Mouse (Mus musculus): Measurements from ENCODE around the gene Ppm1h. TPM values are rescaled to one million over a fixed set of nuclear protein-coding genes. Genes with fewer than 3 reads are reported as not detected.

Ppm1h gene
- polyA plus RNA-seq, 1 experiment = 0.13 TPM

- TF ChIP-seq POLR2A (IDR thresholded peaks at IDR 0.05; ENCODE audit: insufficient read length, low read depth) (no peak), MYOG (IDR thresholded peaks at IDR 0.05; ENCODE audit: control insufficient read depth in 1 of 3, insufficient read depth in 1 of 3, insufficient read length in 2 of 3, low read depth in 2 of 3) (no peak), POLR2AphosphoS2 (IDR thresholded peaks at IDR 0.05; ENCODE audit: insufficient read length, low read depth) (no peak), MAX (IDR thresholded peaks at IDR 0.05; ENCODE audit: low read depth) (no peak), TCF3 (IDR thresholded peaks at IDR 0.05; ENCODE audit: insufficient read length, low read depth) (no peak), REST (IDR thresholded peaks at IDR 0.05; ENCODE audit: insufficient read depth, insufficient read length) (no peak), TCF12 (IDR thresholded peaks at IDR 0.05; ENCODE audit: insufficient read depth, poor library complexity, severe bottlenecking) (no peak), CEBPB (IDR thresholded peaks at IDR 0.05; ENCODE audit: insufficient read depth, poor library complexity, severe bottlenecking) (no peak), USF1 (IDR thresholded peaks at IDR 0.05; ENCODE audit: low read depth) (no peak), SRF (IDR thresholded peaks at IDR 0.05; ENCODE audit: control insufficient read depth, insufficient read length, low read depth) (no peak), E2F4 (IDR thresholded peaks at IDR 0.05; ENCODE audit: insufficient read depth) (no peak), MYOD1 (IDR thresholded peaks at IDR 0.05; ENCODE audit: control insufficient read depth in 1 of 3, insufficient read length in 2 of 3, low read depth in 2 of 3) (no peak)
- Histone ChIP-seq H3K79me2 (ENCODE audit: control insufficient read depth, insufficient read depth) (no peaks in the 10 kb centered on the region), H3K36me3 (ENCODE audit: control insufficient read depth, insufficient read depth) (no peaks in the 10 kb centered on the region), H3ac (ENCODE audit: control insufficient read depth, insufficient read length) (no peak overlapping the region), H3K27me3 (ENCODE audit: control insufficient read depth, insufficient read depth, insufficient read length) (peaks cover 11% of the 10 kb centered on the region), H3K4me2 (ENCODE audit: low read depth) (no peak overlapping the region), H3K4me3 (no peak overlapping the region)
These were observed 81.2 kb downstream of the Ppm1h start for GRCm38 (mm10) chr10:122759729-122760128.

DNA sequence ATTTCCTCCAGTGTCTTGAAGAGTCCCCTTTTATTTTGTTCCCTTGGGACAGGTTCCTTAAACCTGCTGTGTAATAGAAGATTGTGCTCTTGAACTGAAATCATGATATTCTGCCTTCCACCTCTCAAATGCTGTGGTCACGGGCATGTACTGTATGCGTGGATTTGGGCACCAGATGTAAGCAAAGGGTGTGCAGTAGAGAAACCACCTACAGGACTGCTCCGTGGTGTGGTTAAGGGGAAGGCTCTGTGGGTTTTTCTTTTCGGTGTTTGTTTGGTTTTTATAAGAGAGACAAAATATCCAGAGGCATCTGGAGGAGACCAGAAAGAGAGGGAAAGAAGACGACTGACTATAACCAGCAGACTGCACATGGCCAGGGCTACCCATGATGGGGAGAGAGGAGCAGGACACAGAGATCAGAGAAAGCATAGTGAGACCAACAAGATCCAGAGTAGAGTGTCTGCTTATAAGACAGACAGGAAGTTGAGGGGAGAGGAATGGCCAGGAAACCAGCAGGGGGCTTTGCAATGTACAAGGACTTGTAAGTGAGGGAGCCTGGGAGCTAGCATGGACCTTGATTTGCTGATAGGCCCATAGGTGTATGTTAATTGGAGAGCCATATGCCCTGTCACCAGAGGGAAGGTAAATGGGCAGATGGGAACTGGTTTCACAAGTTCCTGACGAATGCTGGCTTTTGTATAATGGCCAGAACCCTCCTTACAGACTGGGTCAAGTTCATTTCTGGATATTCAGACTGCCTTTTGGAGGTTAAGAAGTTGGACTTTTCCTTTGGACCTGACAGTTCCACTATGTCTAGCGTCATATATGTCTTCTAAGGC, 82.1 kb downstream of the Ppm1h start:
- Histone ChIP-seq H3K4me2 (ENCODE audit: low read depth) (no peak overlapping the region), H3ac (ENCODE audit: control insufficient read depth, insufficient read length) (no peak overlapping the region), H3K36me3 (ENCODE audit: control insufficient read depth, insufficient read depth) (no peaks in the 10 kb centered on the region), H3K4me3 (no peak overlapping the region), H3K79me2 (ENCODE audit: control insufficient read depth, insufficient read depth) (no peaks in the 10 kb centered on the region), H3K27me3 (ENCODE audit: control insufficient read depth, insufficient read depth, insufficient read length) (peaks cover 13% of the 10 kb centered on the region)
- TF ChIP-seq TCF12 (IDR thresholded peaks at IDR 0.05; ENCODE audit: insufficient read depth, poor library complexity, severe bottlenecking) (no peak), POLR2A (IDR thresholded peaks at IDR 0.05; ENCODE audit: insufficient read length, low read depth) (no peak), POLR2AphosphoS2 (IDR thresholded peaks at IDR 0.05; ENCODE audit: insufficient read length, low read depth) (no peak), SRF (IDR thresholded peaks at IDR 0.05; ENCODE audit: control insufficient read depth, insufficient read length, low read depth) (no peak), REST (IDR thresholded peaks at IDR 0.05; ENCODE audit: insufficient read depth, insufficient read length) (no peak), CEBPB (IDR thresholded peaks at IDR 0.05; ENCODE audit: insufficient read depth, poor library complexity, severe bottlenecking) (no peak), MYOG (IDR thresholded peaks at IDR 0.05; ENCODE audit: control insufficient read depth in 1 of 3, insufficient read depth in 1 of 3, insufficient read length in 2 of 3, low read depth in 2 of 3) (no peak), USF1 (IDR thresholded peaks at IDR 0.05; ENCODE audit: low read depth) (no peak), TCF3 (IDR thresholded peaks at IDR 0.05; ENCODE audit: insufficient read length, low read depth) (no peak), E2F4 (IDR thresholded peaks at IDR 0.05; ENCODE audit: insufficient read depth) (no peak), MYOD1 (IDR thresholded peaks at IDR 0.05; ENCODE audit: control insufficient read depth in 1 of 3, insufficient read length in 2 of 3, low read depth in 2 of 3) (no peak), MAX (IDR thresholded peaks at IDR 0.05; ENCODE audit: low read depth) (no peak)

- Histone ChIP-seq H3K4me2 (ENCODE audit: low read depth) (no peak overlapping the region), H3K36me3 (ENCODE audit: control insufficient read depth, insufficient read depth) (no peaks in the 10 kb centered on the region), H3ac (ENCODE audit: control insufficient read depth, insufficient read length) (no peak overlapping the region), H3K4me3 (no peak overlapping the region), H3K79me2 (ENCODE audit: control insufficient read depth, insufficient read depth) (no peaks in the 10 kb centered on the region), H3K27me3 (ENCODE audit: control insufficient read depth, insufficient read depth, insufficient read length) (peaks cover 11% of the 10 kb centered on the region)
- TF ChIP-seq REST (IDR thresholded peaks at IDR 0.05; ENCODE audit: insufficient read depth, insufficient read length) = no peak
- TF ChIP-seq E2F4 (IDR thresholded peaks at IDR 0.05; ENCODE audit: insufficient read depth) = no peak
- no peak for TF ChIP-seq TCF3 (IDR thresholded peaks at IDR 0.05; ENCODE audit: insufficient read length, low read depth)
- TF ChIP-seq POLR2A (IDR thresholded peaks at IDR 0.05; ENCODE audit: insufficient read length, low read depth) = no peak
- TF ChIP-seq USF1 (IDR thresholded peaks at IDR 0.05; ENCODE audit: low read depth) = no peak
- no peak for TF ChIP-seq SRF (IDR thresholded peaks at IDR 0.05; ENCODE audit: control insufficient read depth, insufficient read length, low read depth)
- no peak for TF ChIP-seq CEBPB (IDR thresholded peaks at IDR 0.05; ENCODE audit: insufficient read depth, poor library complexity, severe bottlenecking)
- TF ChIP-seq MYOD1 (IDR thresholded peaks at IDR 0.05; ENCODE audit: control insufficient read depth in 1 of 3, insufficient read length in 2 of 3, low read depth in 2 of 3) = no peak
- TF ChIP-seq MYOG (IDR thresholded peaks at IDR 0.05; ENCODE audit: control insufficient read depth in 1 of 3, insufficient read depth in 1 of 3, insufficient read length in 2 of 3, low read depth in 2 of 3) = no peak
- TF ChIP-seq MAX (IDR thresholded peaks at IDR 0.05; ENCODE audit: low read depth) = no peak
- no peak for TF ChIP-seq POLR2AphosphoS2 (IDR thresholded peaks at IDR 0.05; ENCODE audit: insufficient read length, low read depth)
These were observed 84.4 kb downstream of the Ppm1h start for GRCm38 (mm10) chr10:122762772-122763511.

- Histone ChIP-seq H3ac (ENCODE audit: control insufficient read depth, insufficient read length) (no peak overlapping the region), H3K4me2 (ENCODE audit: low read depth) (no peak overlapping the region), H3K27me3 (ENCODE audit: control insufficient read depth, insufficient read depth, insufficient read length) (peaks cover 6% of the 10 kb centered on the region), H3K36me3 (ENCODE audit: control insufficient read depth, insufficient read depth) (no peaks in the 10 kb centered on the region), H3K4me3 (no peak overlapping the region), H3K79me2 (ENCODE audit: control insufficient read depth, insufficient read depth) (no peaks in the 10 kb centered on the region)
- no peak for TF ChIP-seq MYOD1 (IDR thresholded peaks at IDR 0.05; ENCODE audit: control insufficient read depth in 1 of 3, insufficient read length in 2 of 3, low read depth in 2 of 3)
- no peak for TF ChIP-seq TCF3 (IDR thresholded peaks at IDR 0.05; ENCODE audit: insufficient read length, low read depth)
- TF ChIP-seq CEBPB (IDR thresholded peaks at IDR 0.05; ENCODE audit: insufficient read depth, poor library complexity, severe bottlenecking) = no peak
- no peak for TF ChIP-seq POLR2A (IDR thresholded peaks at IDR 0.05; ENCODE audit: insufficient read length, low read depth)
- no peak for TF ChIP-seq REST (IDR thresholded peaks at IDR 0.05; ENCODE audit: insufficient read depth, insufficient read length)
- TF ChIP-seq MAX (IDR thresholded peaks at IDR 0.05; ENCODE audit: low read depth) = no peak
These were observed 85.0 kb downstream of the Ppm1h start for GRCm38 (mm10) chr10:122763596-122763995.

Data from myocyte (in vitro differentiated cells).